Mouse (Mus musculus) ES-Bruce4 (cell line): Measurements from ENCODE around the gene Utp15. TPM values are rescaled to one million over a fixed set of nuclear protein-coding genes. Genes with fewer than 3 reads are reported as not detected.

Experiments used
- H3K27ac ChIP-seq: 2 replicates; pipeline ENCODE4 v1.5.1; 2012; ENCODE audit warnings: low read length, inconsistent platforms; ENCODE audit not compliant: insufficient read depth
- H3K27me3 ChIP-seq: 2 replicates; pipeline ENCODE4 v1.6.1; 2012; ENCODE audit warnings: mild to moderate bottlenecking, low read length, inconsistent platforms; ENCODE audit not compliant: control insufficient read depth, poor library complexity, insufficient read depth, severe bottlenecking
- H3K36me3 ChIP-seq: 2 replicates; pipeline ENCODE4 v1.6.1; 2012; ENCODE audit warnings: inconsistent platforms, mild to moderate bottlenecking, low read length, moderate library complexity; ENCODE audit not compliant: control insufficient read depth, poor library complexity, insufficient read depth, severe bottlenecking
- H3K4me1 ChIP-seq: one replicate; pipeline ENCODE4 v1.8.1; 2011; ENCODE audit warnings: low read length; ENCODE audit not compliant: control insufficient read depth, insufficient read depth
- H3K4me3 ChIP-seq: 2 replicates; pipeline ENCODE4 v1.5.1; 2011; ENCODE audit warnings: low read depth, mild to moderate bottlenecking, low read length
- H3K9ac ChIP-seq: 2 replicates; pipeline ENCODE4 v1.6.1; 2012; ENCODE audit warnings: low read depth, mild to moderate bottlenecking, inconsistent platforms; ENCODE audit not compliant: poor library complexity, severe bottlenecking
- H3K9me3 ChIP-seq: replicated peaks from 2 replicates; pipeline ENCODE4 v1.6.1; 2012; ENCODE audit warnings: mild to moderate bottlenecking, low read length, inconsistent platforms; ENCODE audit not compliant: control insufficient read depth, poor library complexity, insufficient read depth, severe bottlenecking
- CTCF ChIP-seq: IDR thresholded peaks from one replicate; pipeline ENCODE4 v1.8.1; 2011; ENCODE audit warnings: low read depth, low read length
- EP300 ChIP-seq: IDR thresholded peaks from 2 replicates; pipeline ENCODE4 v1.6.1; 2011; ENCODE audit warnings: low read depth, low read length; ENCODE audit not compliant: insufficient read depth
- POLR2A ChIP-seq: IDR thresholded peaks from one replicate; pipeline ENCODE4 v1.8.1; 2011; ENCODE audit warnings: low read length; ENCODE audit not compliant: insufficient read depth
- polyA plus RNA-seq: library from polyadenylated mRNA; stranded (reverse); fragments of >200 nt; gene quantifications from 2 replicates; pipeline ENCODE4 v1.2.4, GENCODE M21; 2011; ENCODE audit warnings: low read depth; ENCODE audit not compliant: missing spikeins, insufficient read depth, insufficient read length

Gene Utp15
- polyA plus RNA-seq, 1 experiment, result 48.3 TPM

DNA sequence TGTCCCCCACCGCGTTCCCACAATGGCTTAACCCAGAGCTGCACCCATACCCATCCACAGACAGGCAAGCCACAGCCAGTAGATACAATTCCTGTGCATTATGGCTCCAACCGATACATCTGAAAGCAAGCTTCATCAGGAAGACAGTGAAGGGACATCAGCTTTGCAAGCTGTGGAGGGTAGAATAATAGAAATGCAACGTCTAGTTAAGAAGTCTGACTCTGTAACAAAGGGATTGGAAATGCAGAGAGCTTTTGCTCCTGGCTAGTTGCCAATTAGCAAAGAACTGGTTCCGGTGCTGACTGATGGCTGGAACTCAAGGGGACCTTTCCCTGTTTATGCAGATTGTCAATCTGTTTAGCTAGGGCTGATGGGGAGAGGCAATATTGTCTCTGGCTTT lies 43.6 kb upstream of the Utp15 start:
- H3K36me3 ChIP-seq, result peaks cover 35% of the 10 kb centered on the region
- H3K27ac ChIP-seq, result peak overlapping the region; percentile 95
- no peaks in the 10 kb centered on the region for H3K9me3 ChIP-seq
- no peak overlapping the region for H3K9ac ChIP-seq
- TF ChIP-seq EP300 (peak; percentile 37; the same call in 1 of the 2 replicates), CTCF (no peak)
- H3K4me1 ChIP-seq, result no peaks in the 10 kb centered on the region
- no peak overlapping the region for H3K4me3 ChIP-seq
- H3K27me3 ChIP-seq, result no peaks in the 10 kb centered on the region

DNA sequence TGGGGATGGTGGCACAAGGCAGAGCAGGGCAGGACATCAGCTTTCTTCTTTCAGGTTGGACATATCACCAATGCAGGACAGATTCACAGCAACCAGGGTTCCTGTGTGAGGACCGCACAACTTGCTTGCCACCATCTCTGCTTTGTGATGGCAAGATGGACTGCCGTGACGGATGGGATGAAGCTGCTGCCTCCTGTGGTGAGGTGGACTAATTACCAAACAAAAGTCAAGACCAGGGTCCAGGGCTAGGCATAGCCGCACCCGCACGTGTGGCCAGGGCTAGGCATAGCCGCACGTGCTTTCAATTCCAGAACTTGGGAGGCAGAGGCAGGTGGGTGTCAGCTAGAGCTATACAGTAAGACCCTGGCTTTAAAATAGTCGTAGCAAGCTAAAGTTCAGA lies 42.4 kb upstream of the Utp15 start:
- H3K27me3 ChIP-seq, result no peaks in the 10 kb centered on the region
- no peak overlapping the region for H3K27ac ChIP-seq
- no peaks in the 10 kb centered on the region for H3K4me1 ChIP-seq
- H3K9ac ChIP-seq, result no peak overlapping the region
- TF ChIP-seq EP300 (no peak), CTCF (peak; percentile 44)
- H3K4me3 ChIP-seq, result no peak overlapping the region
- H3K9me3 ChIP-seq, result no peaks in the 10 kb centered on the region
- H3K36me3 ChIP-seq, result peaks cover 23% of the 10 kb centered on the region

GRCm38 (mm10) chr13:98298833-98299758 lies 36.3 kb upstream of the Utp15 start:
- Histone ChIP-seq H3K36me3 (no peaks in the 10 kb centered on the region), H3K9ac (no peak overlapping the region), H3K9me3 (no peaks in the 10 kb centered on the region), H3K27ac (no peak overlapping the region), H3K4me1 (peaks cover 4% of the 10 kb centered on the region), H3K27me3 (no peaks in the 10 kb centered on the region), H3K4me3 (no peak overlapping the region)
- no peak for TF ChIP-seq EP300
- TF ChIP-seq POLR2A, result no peak
- TF ChIP-seq CTCF, result peak; percentile 69

- Histone ChIP-seq H3K27ac (no peak overlapping the region), H3K9me3 (no peaks in the 10 kb centered on the region), H3K36me3 (no peaks in the 10 kb centered on the region), H3K9ac (no peak overlapping the region), H3K4me3 (no peak overlapping the region), H3K27me3 (no peaks in the 10 kb centered on the region), H3K4me1 (peaks cover 4% of the 10 kb centered on the region)
- TF ChIP-seq CTCF (peak; percentile 2), POLR2A (no peak)
Observed at GRCm38 (mm10) chr13:98297883-98298482, 35.1 kb upstream of the Utp15 start.

DNA sequence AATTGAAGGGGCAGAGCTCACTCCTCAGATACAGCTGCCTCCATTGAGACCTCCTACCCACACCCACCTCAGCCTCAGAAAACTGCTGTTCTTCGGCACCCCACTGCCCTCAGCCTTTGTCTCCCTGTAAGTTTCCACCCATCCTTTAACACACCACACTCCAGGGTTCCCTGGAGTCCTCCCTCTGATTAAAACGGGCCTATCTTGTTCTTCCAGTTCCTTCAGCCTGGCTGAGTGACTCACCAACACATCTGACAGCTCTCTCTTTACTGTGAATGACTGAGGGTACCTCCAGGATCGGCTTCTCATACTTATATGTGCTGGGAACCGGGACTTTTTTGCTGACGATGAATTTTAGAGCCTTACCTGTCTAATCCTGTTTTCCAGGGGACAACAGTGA lies 33.2 kb upstream of the Utp15 start:
- Histone ChIP-seq H3K4me1 (peaks cover 4% of the 10 kb centered on the region), H3K9me3 (no peaks in the 10 kb centered on the region), H3K36me3 (no peaks in the 10 kb centered on the region), H3K4me3 (no peak overlapping the region), H3K27ac (0 out of 2 replicates have a peak overlapping the region, but pooled peaks have one; percentile 46), H3K9ac (no peak overlapping the region), H3K27me3 (no peaks in the 10 kb centered on the region)
- TF ChIP-seq EP300, result peak; percentile 7; the same call in 1 of the 2 replicates
- TF ChIP-seq POLR2A, result no peak

- Histone ChIP-seq H3K36me3 (no peaks in the 10 kb centered on the region), H3K9ac (no peak overlapping the region), H3K4me3 (no peak overlapping the region), H3K27me3 (no peaks in the 10 kb centered on the region), H3K27ac (no peak overlapping the region), H3K4me1 (peaks cover 2% of the 10 kb centered on the region), H3K9me3 (no peaks in the 10 kb centered on the region)
- TF ChIP-seq POLR2A, result no peak
- no peak for TF ChIP-seq EP300
- TF ChIP-seq CTCF, result no peak
Observed at GRCm38 (mm10) chr13:98291712-98292111, 28.9 kb upstream of the Utp15 start.
